Mouse (Mus musculus) forebrain, embryonic 16.5 days (tissue): ENCODE results near the gene Ercc6. TPM values are rescaled to one million over a fixed set of nuclear protein-coding genes. Genes with fewer than 3 reads are reported as not detected.

Experiments
- ATAC-seq: fragments of 200-750 bp; cut with Nextera tagmentation; 2 replicates; pipeline ENCODE4 v1.8.0; 2017; ENCODE audit warnings: mild to moderate bottlenecking, moderate library complexity
- H3K27ac ChIP-seq: fragments of 300-500 bp; sonication (generic); 2 replicates; pipeline ENCODE4 v1.5.1; 2014; ENCODE audit warnings: low read length, control low read depth
- H3K27me3 ChIP-seq: fragments of 300-500 bp; sonication (generic); replicated peaks from 2 replicates; pipeline ENCODE4 v1.6.1; 2014; ENCODE audit warnings: low read length; ENCODE audit not compliant: control insufficient read depth, insufficient read depth
- H3K36me3 ChIP-seq: fragments of 300-500 bp; sonication (generic); 2 replicates; pipeline ENCODE4 v1.6.1; 2014; ENCODE audit not compliant: control insufficient read depth, insufficient read depth
- H3K4me1 ChIP-seq: fragments of 300-500 bp; sonication (generic); replicated peaks from 2 replicates; pipeline ENCODE4 v1.6.1; 2014; ENCODE audit warnings: low read length; ENCODE audit not compliant: control insufficient read depth, insufficient read depth
- H3K4me2 ChIP-seq: fragments of 300-500 bp; sonication (generic); 2 replicates; pipeline ENCODE4 v1.6.1; 2014; ENCODE audit warnings: mild to moderate bottlenecking, low read length, control low read depth
- H3K4me3 ChIP-seq: fragments of 300-500 bp; sonication (generic); replicated peaks from 2 replicates; pipeline ENCODE4 v1.5.1; 2014; ENCODE audit warnings: mild to moderate bottlenecking, low read length, control low read depth
- H3K9ac ChIP-seq: fragments of 300-500 bp; sonication (generic); replicated peaks from 2 replicates; pipeline ENCODE4 v1.6.1; 2014; ENCODE audit warnings: low read depth, low read length, control low read depth
- H3K9me3 ChIP-seq: fragments of 300-500 bp; sonication (generic); 2 replicates; pipeline ENCODE4 v1.6.1; 2016; ENCODE audit warnings: low read length; ENCODE audit not compliant: control insufficient read depth
- WGBS: fragments of 180-500 bp; shearing (Covaris S2); extraction: QIAGEN DNeasy Blood & Tissue Kit; methylation state at CpG from one replicate; pipeline ENCODE4 v1.1.7; 2014; 5-methylcytosine and 5-hydroxymethylcytosine counted together
- polyA plus RNA-seq: library from polyadenylated mRNA; unstranded; fragments of >200 nt; fragmentation: Nextera tagmentation; extraction: Ambion mirVana; gene quantifications from 2 replicates; pipeline ENCODE4 v1.2.1, GENCODE M21; 2015

Ercc6 gene
- polyA plus RNA-seq, 1 experiment from 2014 or later = 31.8 TPM

GRCm38 (mm10) chr14:32546676-32547075 lies 33.4 kb downstream of the Ercc6 start:
- no peak overlapping the region for H3K27ac ChIP-seq
- 64% methylated on average over 5 of the region's 5 CpGs for WGBS
- no peak overlapping the region for H3K4me2 ChIP-seq
- no peaks in the 10 kb centered on the region for H3K27me3 ChIP-seq
- peaks cover 14% of the 10 kb centered on the region for H3K36me3 ChIP-seq
- ATAC-seq = no peak
- H3K9ac ChIP-seq = no peak overlapping the region
- no peaks in the 10 kb centered on the region; the same call in 1 of the 2 replicates for H3K4me1 ChIP-seq
- H3K4me3 ChIP-seq = no peak overlapping the region
- H3K9me3 ChIP-seq = no peaks in the 10 kb centered on the region

GRCm38 (mm10) chr14:32551854-32552253 lies 38.5 kb downstream of the Ercc6 start:
- no peak overlapping the region for H3K27ac ChIP-seq
- no peaks in the 10 kb centered on the region for H3K27me3 ChIP-seq
- 81% methylated on average over 5 of the region's 5 CpGs for WGBS
- H3K4me2 ChIP-seq = no peak overlapping the region
- H3K9me3 ChIP-seq = no peaks in the 10 kb centered on the region
- no peak overlapping the region for H3K4me3 ChIP-seq
- ATAC-seq = no peak
- H3K4me1 ChIP-seq = no peaks in the 10 kb centered on the region; the same call in 1 of the 2 replicates
- H3K9ac ChIP-seq = no peak overlapping the region
- 0 out of 2 replicates have a peak, but pooled peaks cover 2% of the 10 kb centered on the region for H3K36me3 ChIP-seq

GRCm38 (mm10) chr14:32553198-32553903 lies 40.0 kb downstream of the Ercc6 start:
- 51% methylated on average over 10 of the region's 10 CpGs for WGBS
- Histone ChIP-seq H3K9ac (no peak overlapping the region), H3K27ac (no peak overlapping the region), H3K36me3 (no peaks in the 10 kb centered on the region; the same call in 1 of the 2 replicates), H3K27me3 (no peaks in the 10 kb centered on the region), H3K4me1 (no peaks in the 10 kb centered on the region), H3K4me3 (no peak overlapping the region), H3K9me3 (no peaks in the 10 kb centered on the region), H3K4me2 (no peak overlapping the region)
- ATAC-seq = no peak

- no peaks in the 10 kb centered on the region for H3K9me3 ChIP-seq
- H3K9ac ChIP-seq = no peak overlapping the region
- H3K36me3 ChIP-seq = peaks cover 3% of the 10 kb centered on the region; the same call in 1 of the 2 replicates
- H3K4me1 ChIP-seq = no peaks in the 10 kb centered on the region
- no peaks in the 10 kb centered on the region for H3K27me3 ChIP-seq
- no peak overlapping the region for H3K4me2 ChIP-seq
- WGBS = 80% methylated on average over 8 of the region's 8 CpGs
- H3K4me3 ChIP-seq = no peak overlapping the region
- no peak for ATAC-seq
- H3K27ac ChIP-seq = no peak overlapping the region
These were observed 41.7 kb downstream of the Ercc6 start for GRCm38 (mm10) chr14:32554860-32555526.

- H3K9ac ChIP-seq = no peak overlapping the region
- no peak overlapping the region for H3K27ac ChIP-seq
- no peaks in the 10 kb centered on the region for H3K4me1 ChIP-seq
- peaks cover 27% of the 10 kb centered on the region for H3K36me3 ChIP-seq
- WGBS = 92% methylated on average over 3 of the region's 3 CpGs
- no peak overlapping the region for H3K4me2 ChIP-seq
- ATAC-seq = no peak
- no peak overlapping the region for H3K4me3 ChIP-seq
- H3K27me3 ChIP-seq = no peaks in the 10 kb centered on the region
- H3K9me3 ChIP-seq = no peaks in the 10 kb centered on the region
These were observed 48.1 kb downstream of the Ercc6 start for GRCm38 (mm10) chr14:32561428-32561827.

- peaks cover 46% of the 10 kb centered on the region for H3K36me3 ChIP-seq
- no peak overlapping the region for H3K27ac ChIP-seq
- 90% methylated on average over 6 of the region's 6 CpGs for WGBS
- H3K4me2 ChIP-seq = no peak overlapping the region
- no peaks in the 10 kb centered on the region for H3K27me3 ChIP-seq
- no peak overlapping the region for H3K4me3 ChIP-seq
- no peaks in the 10 kb centered on the region for H3K9me3 ChIP-seq
- no peak for ATAC-seq
- H3K4me1 ChIP-seq = no peaks in the 10 kb centered on the region
- no peak overlapping the region for H3K9ac ChIP-seq
These were observed 50.3 kb downstream of the Ercc6 start for GRCm38 (mm10) chr14:32563661-32564060.

- H3K36me3 ChIP-seq = peaks cover 35% of the 10 kb centered on the region
- H3K4me2 ChIP-seq = no peak overlapping the region
- no peak overlapping the region for H3K9ac ChIP-seq
- H3K4me3 ChIP-seq = no peak overlapping the region
- ATAC-seq = no peak
- H3K27me3 ChIP-seq = no peaks in the 10 kb centered on the region
- H3K27ac ChIP-seq = no peak overlapping the region
- H3K9me3 ChIP-seq = no peaks in the 10 kb centered on the region
- WGBS = 58% methylated on average over 8 of the region's 8 CpGs
- no peaks in the 10 kb centered on the region for H3K4me1 ChIP-seq
These were observed 59.2 kb downstream of the Ercc6 start for GRCm38 (mm10) chr14:32572519-32572918.

GRCm38 (mm10) chr14:32578420-32578819 lies 65.1 kb downstream of the Ercc6 start:
- no peak for ATAC-seq
- 93% methylated on average over 2 of the region's 2 CpGs for WGBS
- Histone ChIP-seq H3K4me2 (no peak overlapping the region), H3K27ac (no peak overlapping the region), H3K4me3 (no peak overlapping the region), H3K4me1 (no peaks in the 10 kb centered on the region), H3K36me3 (peaks cover 17% of the 10 kb centered on the region), H3K9ac (no peak overlapping the region), H3K9me3 (no peaks in the 10 kb centered on the region), H3K27me3 (no peaks in the 10 kb centered on the region)

GRCm38 (mm10) chr14:32583696-32584095 lies 70.4 kb downstream of the Ercc6 start:
- Histone ChIP-seq H3K9me3 (no peaks in the 10 kb centered on the region), H3K27ac (no peak overlapping the region), H3K27me3 (no peaks in the 10 kb centered on the region), H3K4me1 (no peaks in the 10 kb centered on the region), H3K4me3 (no peak overlapping the region), H3K4me2 (no peak overlapping the region), H3K36me3 (0 out of 2 replicates have a peak, but pooled peaks cover 2% of the 10 kb centered on the region), H3K9ac (no peak overlapping the region)
- 88% methylated on average over 9 of the region's 9 CpGs for WGBS
- no peak for ATAC-seq
